Mouse (Mus musculus) C2C12 (cell line): ENCODE data around the gene Mecom. TPM values are rescaled to one million over a fixed set of nuclear protein-coding genes. Genes with fewer than 3 reads are reported as not detected.

Experiments used
- H3K27me3 ChIP-seq: one replicate; pipeline ENCODE4 v1.6.1; 2011; ENCODE audit not compliant: control insufficient read depth, insufficient read depth, insufficient read length
- H3K36me3 ChIP-seq: one replicate; pipeline ENCODE4 v1.6.1; 2011; ENCODE audit not compliant: control insufficient read depth, insufficient read depth
- H3K4me3 ChIP-seq: one replicate; pipeline ENCODE4 v1.5.1; 2011; ENCODE audit warnings: mild to moderate bottlenecking, control low read depth; ENCODE audit not compliant: poor library complexity, insufficient read depth, severe bottlenecking
- H3K79me2 ChIP-seq: one replicate; pipeline ENCODE4 v1.6.1; 2011; ENCODE audit not compliant: control insufficient read depth, insufficient read depth
- H3K79me3 ChIP-seq: one replicate; pipeline ENCODE4 v1.6.1; 2011; ENCODE audit warnings: low read depth, control low read depth
- H3ac ChIP-seq: one replicate; pipeline ENCODE3; 2011; ENCODE audit warnings: low read depth; ENCODE audit not compliant: control insufficient read depth, insufficient read length
- CEBPB ChIP-seq: IDR thresholded peaks from one replicate; pipeline ENCODE4 v1.6.1; 2011; ENCODE audit warnings: low read depth, mild to moderate bottlenecking, control low read depth, moderate library complexity
- CTCF ChIP-seq: IDR thresholded peaks from one replicate; pipeline ENCODE4 v1.5.1; 2011; ENCODE audit not compliant: control insufficient read depth, insufficient read depth, insufficient read length
- FOSL1 ChIP-seq: IDR thresholded peaks from one replicate; pipeline ENCODE4 v1.8.0; 2011; ENCODE audit warnings: mild to moderate bottlenecking, low read length; ENCODE audit not compliant: poor library complexity, insufficient read depth, severe bottlenecking
- MAX ChIP-seq: IDR thresholded peaks from one replicate; pipeline ENCODE4 v1.6.1; 2011; ENCODE audit warnings: mild to moderate bottlenecking, control low read depth
- MYOD1 ChIP-seq: IDR thresholded peaks from one replicate; pipeline ENCODE4 v1.6.1; 2011; ENCODE audit warnings: low read depth; ENCODE audit not compliant: control insufficient read depth, insufficient read length
- MYOG ChIP-seq: IDR thresholded peaks from one replicate; pipeline ENCODE4 v1.6.1; 2011; ENCODE audit not compliant: control insufficient read depth, insufficient read length; ENCODE audit errors: extremely low read depth
- USF1 ChIP-seq: IDR thresholded peaks from one replicate; pipeline ENCODE4 v1.6.1; 2011; ENCODE audit warnings: low read depth, mild to moderate bottlenecking, control low read depth, moderate library complexity
- polyA plus RNA-seq: library from polyadenylated mRNA; unstranded; fragments of >200 nt; fragmentation: generic; extraction: Trizol; gene quantifications from one replicate; pipeline ENCODE4 v1.2.1, GENCODE M21; 2012; ENCODE audit warnings: missing spikeins

Gene Mecom
- polyA plus RNA-seq, 1 experiment: 1.3 TPM

DNA sequence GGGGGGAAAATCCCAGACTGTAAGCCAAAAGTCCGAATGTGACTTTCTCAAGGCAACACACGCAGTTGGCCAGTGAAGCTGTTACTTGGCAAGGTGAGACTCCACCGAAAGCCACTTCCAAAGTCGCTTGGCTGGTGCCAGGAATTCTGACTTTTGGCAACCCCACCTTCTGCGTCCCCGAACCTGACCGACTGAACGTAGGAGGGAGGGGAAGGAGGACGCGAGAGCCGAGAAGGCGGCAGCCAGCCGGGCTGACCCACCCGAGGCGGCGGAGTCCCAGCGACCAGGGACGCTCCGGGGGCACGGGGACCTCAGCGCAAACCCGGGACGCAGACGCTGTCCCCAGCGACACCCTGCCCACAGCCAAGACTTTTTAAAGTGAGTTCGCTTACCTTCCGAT, 535.7 kb downstream of the Mecom start:
- H3K79me2 ChIP-seq: no peaks in the 10 kb centered on the region
- peak overlapping the region; percentile 95 for H3ac ChIP-seq
- H3K79me3 ChIP-seq: no peaks in the 10 kb centered on the region
- TF ChIP-seq USF1 (no peak), CTCF (no peak), FOSL1 (no peak), MAX (no peak), CEBPB (no peak), MYOD1 (no peak), MYOG (no peak)
- H3K4me3 ChIP-seq: peak overlapping the region; percentile 60
- no peaks in the 10 kb centered on the region for H3K27me3 ChIP-seq
- no peaks in the 10 kb centered on the region for H3K36me3 ChIP-seq

DNA sequence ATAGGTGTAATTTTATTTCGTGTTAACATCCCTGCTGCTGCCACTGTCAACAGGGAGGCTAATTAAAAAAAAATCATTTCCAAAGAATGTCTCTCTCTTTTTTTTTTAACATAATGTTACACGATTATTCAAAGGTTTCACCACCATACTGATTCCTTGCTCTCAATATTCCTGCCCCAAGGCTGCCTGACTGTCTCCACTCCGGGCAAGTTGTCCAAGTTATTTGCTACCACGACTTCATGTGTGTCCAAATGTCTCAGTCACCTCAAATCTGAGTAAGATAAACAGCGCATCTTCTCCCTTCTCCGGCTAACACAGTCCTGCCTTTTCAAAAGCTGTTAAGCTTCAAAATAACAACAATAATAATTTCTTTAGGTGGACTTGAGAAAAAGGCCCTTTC, 536.1 kb downstream of the Mecom start:
- H3K4me3 ChIP-seq: peak overlapping the region; percentile 60
- no peaks in the 10 kb centered on the region for H3K27me3 ChIP-seq
- TF ChIP-seq CTCF (no peak), MYOG (no peak), FOSL1 (no peak)
- H3K36me3 ChIP-seq: no peaks in the 10 kb centered on the region
- H3K79me2 ChIP-seq: no peaks in the 10 kb centered on the region
- H3ac ChIP-seq: peak overlapping the region; percentile 45
- no peaks in the 10 kb centered on the region for H3K79me3 ChIP-seq

DNA sequence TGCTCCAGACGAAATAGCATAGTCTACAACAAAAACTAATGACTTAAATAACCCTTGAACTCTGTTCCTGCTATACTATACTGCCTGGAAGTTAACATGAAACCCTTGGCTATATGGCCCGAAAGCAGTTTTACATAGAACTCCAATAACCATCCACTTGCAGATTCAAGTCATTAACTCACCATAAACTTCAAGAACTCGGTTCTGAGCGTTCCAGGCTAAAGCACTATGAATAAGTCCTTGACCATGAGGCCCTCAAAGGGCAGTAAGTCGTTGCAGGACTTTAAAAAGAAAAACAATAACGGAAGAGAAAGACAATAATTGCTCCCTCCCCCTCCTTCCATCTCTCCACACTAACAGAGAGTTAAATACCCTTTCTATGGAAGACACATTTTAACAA, 536.9 kb downstream of the Mecom start:
- no peak overlapping the region for H3K4me3 ChIP-seq
- no peaks in the 10 kb centered on the region for H3K27me3 ChIP-seq
- H3ac ChIP-seq: no peak overlapping the region
- H3K79me2 ChIP-seq: no peaks in the 10 kb centered on the region
- H3K36me3 ChIP-seq: no peaks in the 10 kb centered on the region
- H3K79me3 ChIP-seq: no peaks in the 10 kb centered on the region
- no peak for TF ChIP-seq CEBPB
- TF ChIP-seq CTCF: no peak
- TF ChIP-seq MYOG: no peak
- TF ChIP-seq MYOD1: no peak
- TF ChIP-seq USF1: no peak
- no peak for TF ChIP-seq FOSL1

DNA sequence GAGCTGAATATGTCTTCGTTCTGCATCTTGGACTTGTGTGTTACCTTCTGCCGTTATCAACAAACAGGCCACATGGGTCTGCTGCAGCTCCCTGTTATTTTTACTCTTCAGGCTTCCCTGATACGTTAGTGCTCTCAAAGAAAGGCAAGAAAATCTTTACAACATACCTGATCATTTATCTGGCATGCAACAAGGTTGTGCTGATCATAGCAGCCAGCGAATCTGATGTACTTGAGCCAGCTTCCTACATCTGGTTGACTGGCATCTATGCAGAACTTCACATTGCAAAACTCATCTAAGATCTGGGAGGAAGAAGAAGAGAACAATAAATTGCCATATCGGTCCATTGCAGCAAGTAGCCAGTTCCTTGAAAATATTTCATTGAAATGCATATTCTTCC, 538.2 kb downstream of the Mecom start:
- H3K27me3 ChIP-seq: no peaks in the 10 kb centered on the region
- no peak overlapping the region for H3K4me3 ChIP-seq

DNA sequence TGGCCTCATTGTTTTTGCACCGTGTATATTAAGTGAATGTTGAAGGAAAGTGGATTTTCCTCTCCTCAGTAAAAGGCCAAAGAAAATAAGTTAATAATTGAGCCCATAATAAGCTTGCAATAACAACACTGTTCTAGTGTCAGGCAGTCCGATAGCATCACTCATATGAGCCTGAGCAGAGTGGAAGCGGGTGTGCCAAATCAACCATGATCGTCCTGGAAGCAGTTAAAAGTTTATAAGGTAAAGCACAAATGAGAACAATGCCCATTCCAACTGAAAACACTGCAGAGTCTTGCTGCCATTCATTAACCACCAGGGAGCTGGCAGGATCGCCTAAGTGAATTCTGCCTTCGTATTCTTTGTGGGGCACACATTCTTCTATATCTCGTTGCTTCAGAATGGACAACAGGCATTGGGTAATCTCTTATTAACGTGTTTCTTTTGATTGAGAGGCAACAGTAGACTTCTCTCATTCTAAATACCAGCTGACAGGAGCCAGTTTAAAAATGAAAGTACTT, 542.9 kb downstream of the Mecom start:
- H3K79me3 ChIP-seq: no peaks in the 10 kb centered on the region
- no peak overlapping the region for H3K4me3 ChIP-seq

More for the DNA sequence above, 538.2 kb downstream of the Mecom start:
- Histone ChIP-seq H3K36me3 (no peaks in the 10 kb centered on the region), H3ac (no peak overlapping the region), H3K79me3 (no peaks in the 10 kb centered on the region), H3K79me2 (no peaks in the 10 kb centered on the region)
- no peak for TF ChIP-seq CEBPB
- no peak for TF ChIP-seq MYOD1
- no peak for TF ChIP-seq USF1
- no peak for TF ChIP-seq CTCF
- TF ChIP-seq MYOG: no peak
- TF ChIP-seq MAX: no peak
- no peak for TF ChIP-seq FOSL1

DNA sequence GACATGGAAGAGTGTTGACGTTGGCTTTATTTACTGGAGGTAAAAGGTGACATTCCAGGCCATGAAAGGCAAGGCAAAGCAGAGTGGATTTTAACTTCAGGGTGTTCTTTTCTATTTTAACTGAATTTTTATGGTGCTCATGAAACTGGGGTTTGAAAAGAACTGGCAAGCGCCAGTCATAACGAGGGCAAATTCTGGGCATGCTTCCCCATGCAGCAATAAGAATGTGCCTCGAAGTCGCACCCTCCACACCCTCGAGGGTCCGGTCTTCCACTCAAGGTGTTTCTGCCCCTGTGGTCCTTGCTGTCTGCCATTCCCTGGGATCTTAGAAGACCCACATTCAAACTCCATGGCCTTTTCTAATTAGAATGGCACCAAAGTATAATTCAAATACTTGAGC, 547.5 kb downstream of the Mecom start:
- no peaks in the 10 kb centered on the region for H3K27me3 ChIP-seq
- H3K79me3 ChIP-seq: no peaks in the 10 kb centered on the region
- no peak overlapping the region for H3ac ChIP-seq
- H3K79me2 ChIP-seq: no peaks in the 10 kb centered on the region
- TF ChIP-seq MAX: no peak
- TF ChIP-seq CTCF: no peak
- no peak for TF ChIP-seq MYOG
- no peak for TF ChIP-seq MYOD1
- no peak for TF ChIP-seq USF1
- TF ChIP-seq FOSL1: no peak
- TF ChIP-seq CEBPB: no peak
- H3K4me3 ChIP-seq: no peak overlapping the region
- no peaks in the 10 kb centered on the region for H3K36me3 ChIP-seq

More for the DNA sequence above, 542.9 kb downstream of the Mecom start:
- no peaks in the 10 kb centered on the region for H3K36me3 ChIP-seq
- no peaks in the 10 kb centered on the region for H3K27me3 ChIP-seq
- H3ac ChIP-seq: no peak overlapping the region
- TF ChIP-seq MYOD1: no peak
- no peak for TF ChIP-seq MAX
- no peak for TF ChIP-seq CEBPB
- TF ChIP-seq USF1: no peak
- no peak for TF ChIP-seq MYOG
- TF ChIP-seq CTCF: no peak
- no peak for TF ChIP-seq FOSL1
- no peaks in the 10 kb centered on the region for H3K79me2 ChIP-seq
